Mouse (Mus musculus) embryonic facial prominence, embryonic 14.5 days (tissue): Measurements from ENCODE around the gene Zdhhc8. TPM values are rescaled to one million over a fixed set of nuclear protein-coding genes. Genes with fewer than 3 reads are reported as not detected.

Experiments
- ATAC-seq: fragments of 200-750 bp; cut with Nextera tagmentation; 2 replicates; pipeline ENCODE4 v1.8.0; 2017; ENCODE audit warnings: low read depth, moderate number of reproducible peaks, moderate TSS enrichment
- DNase-seq: peaks from one replicate; pipeline ENCODE4 v3.0.0-alpha.2; 2015; ENCODE audit warnings: low spot score
- H3K27ac ChIP-seq: fragments of 300-500 bp; sonication (generic); replicated peaks from 2 replicates; pipeline ENCODE4 v1.5.1; 2014; ENCODE audit warnings: low read depth, mild to moderate bottlenecking, low read length, moderate library complexity
- H3K27me3 ChIP-seq: fragments of 300-500 bp; sonication (generic); replicated peaks from 2 replicates; pipeline ENCODE4 v1.6.1; 2014; ENCODE audit warnings: low read length; ENCODE audit not compliant: control insufficient read depth, insufficient read depth
- H3K36me3 ChIP-seq: fragments of 300-500 bp; sonication (generic); 2 replicates; pipeline ENCODE4 v1.6.1; 2014; ENCODE audit warnings: low read length, mixed read lengths; ENCODE audit not compliant: control insufficient read depth, insufficient read depth
- H3K4me1 ChIP-seq: fragments of 300-500 bp; sonication (generic); 2 replicates; pipeline ENCODE4 v1.6.1; 2014; ENCODE audit warnings: antibody characterized with exemption, low read length; ENCODE audit not compliant: control insufficient read depth, insufficient read depth
- H3K4me2 ChIP-seq: fragments of 300-500 bp; sonication (generic); 2 replicates; pipeline ENCODE4 v1.6.1; 2014; ENCODE audit warnings: low read depth, mild to moderate bottlenecking, low read length, moderate library complexity, mixed read lengths
- H3K4me3 ChIP-seq: fragments of 300-500 bp; sonication (generic); 2 replicates; pipeline ENCODE4 v1.5.1; 2014; ENCODE audit warnings: low read depth, mild to moderate bottlenecking, low read length
- H3K9ac ChIP-seq: fragments of 300-500 bp; sonication (generic); 2 replicates; pipeline ENCODE4 v1.6.1; 2014; ENCODE audit warnings: low read depth, mild to moderate bottlenecking, low read length, moderate library complexity, mixed read lengths
- H3K9me3 ChIP-seq: fragments of 300-500 bp; sonication (generic); 2 replicates; pipeline ENCODE4 v1.6.1; 2016; ENCODE audit warnings: low read length; ENCODE audit not compliant: control insufficient read depth
- WGBS: fragments of 180-500 bp; shearing (Covaris S2); extraction: QIAGEN DNeasy Blood & Tissue Kit; methylation state at CpG from one replicate; pipeline ENCODE4 v1.1.7; 2014; 5-methylcytosine and 5-hydroxymethylcytosine counted together
- polyA plus RNA-seq: library from polyadenylated mRNA; unstranded; fragments of >200 nt; fragmentation: Nextera tagmentation; extraction: Ambion mirVana; gene quantifications from 2 replicates; pipeline ENCODE4 v1.2.1, GENCODE M21; 2014

Gene Zdhhc8
- polyA plus RNA-seq, 1 experiment from 2014 or later = 23.6 TPM

DNA sequence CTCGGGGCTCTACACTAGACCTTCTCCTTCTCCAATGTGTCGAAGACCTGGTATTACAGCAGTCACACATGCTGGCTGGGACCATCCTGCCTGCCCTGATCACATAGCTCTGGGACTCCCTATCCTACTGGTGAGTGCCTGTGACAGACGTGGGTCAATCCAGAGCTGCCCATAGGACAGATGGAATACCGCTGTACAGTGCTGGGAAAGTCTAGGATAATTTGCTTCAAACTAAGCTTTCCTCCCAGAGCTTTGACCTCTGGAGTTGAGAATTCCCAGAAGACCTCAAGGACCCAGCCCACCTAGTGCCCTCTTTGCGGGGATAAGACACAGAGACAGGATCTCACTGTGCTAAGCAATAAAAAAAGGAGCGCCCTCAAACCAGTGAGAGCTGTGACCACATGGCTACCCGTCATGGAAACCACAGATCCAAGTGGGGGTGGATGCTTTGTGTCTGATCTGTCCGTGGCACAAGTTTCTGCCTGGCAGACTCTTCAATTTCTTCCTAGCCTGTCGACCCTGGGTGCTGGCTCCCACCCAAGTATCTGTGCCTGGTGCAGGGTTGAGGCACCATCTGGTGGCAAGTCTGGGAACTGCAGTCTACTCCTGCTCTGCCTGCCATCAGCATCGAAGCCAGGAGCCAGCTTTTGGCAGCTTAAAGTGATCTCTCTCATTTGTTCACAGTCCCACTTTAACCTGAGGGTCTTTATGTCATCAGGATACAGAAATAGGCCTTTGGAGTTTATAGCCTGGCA lies 23.3 kb downstream of the Zdhhc8 start:
- no peaks in the 10 kb centered on the region for H3K27me3 ChIP-seq
- DNase-seq (peak; percentile 83), ATAC-seq (0 out of 2 replicates have a peak, but pooled peaks have one; percentile 8)
- no peak overlapping the region for H3K4me2 ChIP-seq
- H3K27ac ChIP-seq = no peak overlapping the region
- H3K36me3 ChIP-seq = no peaks in the 10 kb centered on the region
- no peaks in the 10 kb centered on the region for H3K4me1 ChIP-seq
- no peak overlapping the region for H3K4me3 ChIP-seq
- no peaks in the 10 kb centered on the region for H3K9me3 ChIP-seq
- no peak overlapping the region for H3K9ac ChIP-seq
- 49% methylated on average over 10 of the region's 10 CpGs for WGBS

DNA sequence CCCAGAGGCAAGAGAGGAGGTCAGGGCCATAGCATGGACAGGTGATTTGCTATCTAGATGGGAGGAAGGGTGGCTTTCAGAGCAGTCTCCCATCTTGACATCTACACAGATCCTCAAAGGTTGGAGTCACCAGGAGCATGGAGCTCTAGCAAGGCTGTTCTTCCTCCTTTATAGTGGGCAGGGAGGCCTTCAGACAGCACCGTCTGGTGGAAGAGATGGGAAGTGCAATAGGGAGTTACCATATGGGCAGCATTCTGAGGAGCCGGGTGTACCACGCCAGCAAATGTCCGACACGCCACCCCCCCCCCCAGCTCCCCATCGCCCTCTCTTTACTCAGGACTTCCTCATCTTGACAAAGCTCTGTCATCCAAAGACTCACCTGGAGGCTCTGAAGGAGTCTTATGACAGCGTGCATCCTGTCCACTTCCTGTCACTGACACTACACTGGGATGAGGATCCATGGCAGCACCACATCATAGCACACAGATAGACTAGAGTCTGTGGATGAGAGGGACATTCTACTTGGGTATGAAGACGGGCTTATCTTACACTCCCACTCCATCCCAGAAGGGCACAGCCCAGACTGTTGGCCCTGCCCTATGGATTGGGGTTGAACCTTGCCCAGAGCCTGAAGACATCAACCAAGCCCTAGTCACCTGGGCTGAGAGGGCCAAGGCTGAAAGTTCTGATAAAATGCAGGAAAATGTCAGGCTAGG lies 24.1 kb downstream of the Zdhhc8 start:
- H3K27me3 ChIP-seq = no peaks in the 10 kb centered on the region
- no peak overlapping the region for H3K27ac ChIP-seq
- H3K4me3 ChIP-seq = no peak overlapping the region
- ATAC-seq (no peak), DNase-seq (peak; percentile 36)
- no peak overlapping the region for H3K4me2 ChIP-seq
- no peaks in the 10 kb centered on the region for H3K36me3 ChIP-seq
- H3K9ac ChIP-seq = no peak overlapping the region
- no peaks in the 10 kb centered on the region for H3K9me3 ChIP-seq
- 23% methylated on average over 8 of the region's 8 CpGs for WGBS
- H3K4me1 ChIP-seq = no peaks in the 10 kb centered on the region

DNA sequence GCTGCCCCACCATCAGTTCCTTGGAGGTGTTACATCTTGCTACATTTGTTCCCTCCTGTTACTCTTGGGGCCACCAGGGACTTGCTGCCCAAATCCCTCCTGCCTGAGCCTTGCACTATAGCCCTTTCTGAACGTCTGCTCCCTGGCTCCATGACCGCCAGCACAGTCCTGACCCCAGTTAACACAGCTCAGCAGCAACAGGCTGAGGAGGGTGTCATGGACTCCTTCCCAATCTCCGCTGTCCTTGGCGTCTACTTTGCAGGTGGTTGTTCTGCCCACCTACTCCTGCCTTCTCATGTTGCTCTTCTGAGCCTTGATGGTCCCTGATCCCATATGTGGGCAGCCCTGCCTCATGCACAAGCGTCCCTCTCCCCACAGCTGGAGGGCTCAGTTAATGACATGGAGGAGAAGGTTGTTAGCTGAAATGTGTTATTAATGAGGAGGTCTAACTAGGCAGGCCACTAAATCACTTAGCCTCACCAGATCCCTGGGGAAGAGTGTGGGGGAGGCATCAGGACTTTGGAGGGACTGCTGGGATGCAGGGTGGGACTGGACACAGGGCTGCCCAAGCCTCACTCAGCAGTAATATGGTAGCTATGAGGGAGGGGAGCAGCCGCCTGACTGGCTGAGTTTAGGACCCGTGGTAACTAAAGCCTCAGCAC lies 31.4 kb downstream of the Zdhhc8 start:
- Histone ChIP-seq H3K4me3 (no peak overlapping the region), H3K27me3 (no peaks in the 10 kb centered on the region), H3K4me2 (no peak overlapping the region), H3K27ac (no peak overlapping the region), H3K4me1 (no peaks in the 10 kb centered on the region), H3K9me3 (no peaks in the 10 kb centered on the region), H3K36me3 (no peaks in the 10 kb centered on the region), H3K9ac (no peak overlapping the region)
- DNase-seq = no peak
- WGBS = 45% methylated on average over 7 of the region's 7 CpGs
- no peak for ATAC-seq

DNA sequence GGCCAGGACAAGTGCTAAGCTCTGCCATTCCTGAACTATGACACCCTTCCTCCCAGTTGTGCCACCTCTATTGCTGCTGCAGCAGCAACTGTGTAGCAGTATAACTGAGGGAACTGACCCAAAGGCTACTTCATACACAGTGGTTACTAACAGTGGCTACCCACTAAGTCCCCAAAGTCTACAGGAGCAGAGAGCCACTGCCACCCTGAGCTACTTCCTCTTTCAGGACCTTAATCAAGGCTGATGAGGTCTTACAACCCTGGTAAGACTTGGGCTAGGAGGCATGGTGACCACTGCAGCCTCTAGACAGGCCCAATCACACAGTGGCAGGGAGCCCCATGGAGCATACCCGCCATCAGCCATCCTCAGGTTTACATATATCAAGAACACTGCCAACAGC lies 32.9 kb downstream of the Zdhhc8 start:
- no peaks in the 10 kb centered on the region for H3K9me3 ChIP-seq
- H3K9ac ChIP-seq = no peak overlapping the region
- no peak overlapping the region for H3K4me3 ChIP-seq
- no peak for DNase-seq
- no peak overlapping the region for H3K4me2 ChIP-seq
- H3K36me3 ChIP-seq = no peaks in the 10 kb centered on the region
- 90% methylated on average over 1 of the region's 1 CpGs for WGBS
- no peaks in the 10 kb centered on the region for H3K27me3 ChIP-seq
- no peak for ATAC-seq
- H3K27ac ChIP-seq = no peak overlapping the region
- H3K4me1 ChIP-seq = no peaks in the 10 kb centered on the region

DNA sequence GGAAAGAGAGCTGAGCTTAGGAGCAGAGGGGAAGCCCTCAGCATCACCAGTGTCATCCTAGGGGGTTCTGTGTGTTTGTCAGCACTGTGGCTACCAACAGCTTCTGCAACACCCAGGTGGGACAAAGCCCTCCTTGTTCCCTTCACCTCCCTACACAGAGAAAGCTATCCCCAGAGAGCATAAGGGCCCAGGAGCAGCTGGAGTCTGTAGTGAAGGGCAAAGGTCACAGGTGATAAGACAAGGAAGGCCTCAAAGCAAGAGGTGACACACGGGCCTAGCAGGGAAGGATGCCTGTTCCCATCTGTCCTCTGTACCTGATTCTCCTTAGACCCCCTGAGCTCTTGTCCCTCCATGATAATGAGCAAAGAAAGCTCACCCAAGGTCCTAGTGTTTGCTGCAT lies 33.3 kb downstream of the Zdhhc8 start:
- H3K36me3 ChIP-seq = no peaks in the 10 kb centered on the region
- no peak for DNase-seq
- H3K9ac ChIP-seq = no peak overlapping the region
- no peaks in the 10 kb centered on the region for H3K27me3 ChIP-seq
- no peak overlapping the region for H3K4me3 ChIP-seq
- H3K9me3 ChIP-seq = no peaks in the 10 kb centered on the region
- no peak overlapping the region for H3K4me2 ChIP-seq
- ATAC-seq = no peak
- no peaks in the 10 kb centered on the region for H3K4me1 ChIP-seq
- WGBS = 20% methylated on average over 1 of the region's 1 CpGs
- H3K27ac ChIP-seq = no peak overlapping the region

DNA sequence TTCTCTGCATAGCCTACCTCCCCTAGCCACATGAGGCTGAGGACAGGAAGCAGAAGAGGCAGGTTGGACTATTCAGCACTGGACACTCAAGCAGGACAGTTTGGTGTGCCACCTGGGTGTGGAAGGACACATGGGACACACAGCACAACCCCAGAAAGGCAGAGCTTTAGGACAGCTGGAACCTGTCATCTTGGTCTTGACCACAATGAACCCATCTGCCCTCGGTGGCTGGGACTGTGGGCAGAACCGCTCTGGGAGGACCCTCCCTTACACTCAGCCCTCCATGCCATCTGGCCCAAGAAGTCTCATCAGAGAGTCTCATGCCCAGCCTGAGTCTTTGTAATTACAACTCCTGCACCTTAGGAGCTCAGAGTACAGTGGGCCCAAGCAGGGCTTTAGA lies 34.9 kb downstream of the Zdhhc8 start:
- 71% methylated on average over 2 of the region's 2 CpGs for WGBS
- Histone ChIP-seq H3K27ac (no peak overlapping the region), H3K4me2 (no peak overlapping the region), H3K9ac (no peak overlapping the region), H3K36me3 (no peaks in the 10 kb centered on the region), H3K4me1 (no peaks in the 10 kb centered on the region), H3K27me3 (no peaks in the 10 kb centered on the region), H3K4me3 (no peak overlapping the region), H3K9me3 (no peaks in the 10 kb centered on the region)
- ATAC-seq = no peak; the same call in 1 of the 2 replicates
- DNase-seq = no peak

DNA sequence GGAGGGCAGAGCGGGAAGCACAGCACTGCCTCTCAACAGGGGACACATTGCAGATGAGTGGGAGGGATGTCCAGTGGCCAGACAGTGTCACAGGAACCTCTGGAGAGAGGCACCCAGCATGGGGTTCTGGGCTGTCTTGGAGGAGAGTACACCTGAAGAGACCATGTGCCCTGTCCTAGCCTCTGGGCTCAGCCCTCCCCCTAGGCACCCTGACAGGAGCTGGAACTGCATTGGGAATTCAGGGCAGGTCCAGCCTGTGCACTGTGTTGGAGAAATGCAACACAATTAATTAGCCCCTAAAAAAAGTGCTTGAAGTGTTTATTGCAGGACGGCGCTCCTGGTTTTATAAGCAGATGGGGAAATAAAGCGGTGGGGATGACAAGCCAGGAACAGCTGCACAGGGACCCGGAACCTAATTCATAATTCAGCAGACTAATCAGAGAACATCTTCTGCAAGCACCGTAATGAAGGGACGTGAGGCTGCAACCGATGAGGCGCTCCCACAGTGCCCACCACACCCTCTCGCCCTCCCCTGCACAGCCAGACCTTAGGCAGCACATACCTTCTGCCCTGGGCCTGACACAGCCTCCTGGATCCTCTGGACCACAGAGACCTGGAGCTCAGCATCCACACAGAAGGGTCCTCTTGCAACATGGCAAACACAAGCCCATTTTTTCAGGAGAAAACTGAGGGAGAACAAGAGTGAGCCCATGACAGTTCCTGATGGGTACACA lies 36.4 kb downstream of the Zdhhc8 start:
- WGBS = 70% methylated on average over 10 of the region's 10 CpGs

DNA sequence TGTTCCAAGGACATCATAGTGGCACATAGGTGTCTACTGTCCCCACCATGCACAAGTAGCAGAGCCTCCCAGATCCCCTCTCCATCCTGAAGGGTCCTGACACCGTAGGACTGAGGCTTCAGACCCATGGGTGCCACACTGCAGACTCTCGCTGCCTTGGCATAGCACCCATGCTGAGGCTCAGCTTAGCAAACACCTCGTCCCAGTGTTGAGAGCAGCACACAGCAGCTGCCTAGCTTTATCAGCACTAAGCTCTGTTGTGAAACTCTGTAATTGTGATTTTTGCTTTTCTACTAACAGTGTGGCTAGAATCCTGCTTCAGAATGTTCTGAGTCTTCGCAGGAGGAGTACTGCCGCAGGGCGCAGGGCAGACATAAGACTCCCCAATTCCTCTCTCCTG lies 37.1 kb downstream of the Zdhhc8 start:
- DNase-seq (no peak), ATAC-seq (no peak)
- Histone ChIP-seq H3K27ac (no peak overlapping the region), H3K9me3 (no peaks in the 10 kb centered on the region), H3K4me3 (no peak overlapping the region), H3K9ac (no peak overlapping the region), H3K27me3 (no peaks in the 10 kb centered on the region), H3K4me1 (0 out of 2 replicates have a peak, but pooled peaks cover 6% of the 10 kb centered on the region), H3K4me2 (no peak overlapping the region), H3K36me3 (no peaks in the 10 kb centered on the region)
- WGBS = 80% methylated on average over 6 of the region's 6 CpGs

More for the DNA sequence above, 36.4 kb downstream of the Zdhhc8 start:
- Histone ChIP-seq H3K9ac (no peak overlapping the region), H3K36me3 (no peaks in the 10 kb centered on the region), H3K4me3 (no peak overlapping the region), H3K4me2 (no peak overlapping the region), H3K9me3 (no peaks in the 10 kb centered on the region), H3K4me1 (0 out of 2 replicates have a peak, but pooled peaks cover 6% of the 10 kb centered on the region), H3K27me3 (no peaks in the 10 kb centered on the region), H3K27ac (no peak overlapping the region)
- no peak for ATAC-seq
- no peak for DNase-seq
